26 mouse cellular contexts compared by ENCODE assay signal in the genomic region with DNA sequence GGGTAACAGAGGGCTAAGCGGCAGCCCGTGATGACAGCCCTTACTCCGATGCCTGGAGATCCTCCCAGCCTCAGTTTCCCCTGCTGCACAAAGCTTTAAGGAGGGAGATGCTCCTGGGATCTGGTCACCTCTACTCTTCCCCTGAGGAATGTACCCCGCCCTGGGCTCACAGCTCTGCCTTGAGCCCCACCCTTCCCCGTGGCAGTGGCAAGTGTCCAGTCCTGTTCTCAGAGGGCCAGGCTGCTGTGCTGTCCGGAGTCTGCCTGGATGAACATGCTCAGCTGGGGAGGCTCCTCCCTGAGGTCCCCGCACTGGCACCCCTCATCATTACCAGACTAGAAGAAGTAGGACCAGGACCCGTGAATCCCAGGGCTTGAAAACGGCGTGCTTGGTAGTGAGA. TPM values are rescaled to one million over a fixed set of nuclear protein-coding genes. Genes with fewer than 3 reads are reported as not detected.
A peak's percentile ranks its signal among the peaks of the same experiment; 100 is the strongest.
DNase-seq lines count a peak whose midpoint lies in the region; ATAC-seq and TF ChIP-seq lines count a peak whose summit lies in the region.
"Had no signal": no experiment of that assay in that cellular context is flagged by ENCODE, and none has a peak within 500 bp of the region (broad histone marks: within the 10 kb centered on the region; RNA-seq: fewer than 3 reads in every experiment).

No protein-coding gene starts in this region.

- no peak overlapping the region for H3K4me3 ChIP-seq in gastrocnemius, adult 2 months
- H3K4me3 ChIP-seq in hindbrain, embryonic 12.5 days = no peak overlapping the region
- no peak overlapping the region for H3K4me3 ChIP-seq in hindbrain, embryonic 13.5 days
- no peak overlapping the region for H3K4me3 ChIP-seq in limb, embryonic 10.5 days
- H3K4me3 ChIP-seq in left cerebral cortex, adult 2 months = no peak overlapping the region
- H3K4me3 ChIP-seq: heart, embryonic 12.5 days; heart, embryonic 15.5 days; hindbrain, embryonic 10.5 days; hindbrain, embryonic 15.5 days had no signal

- 81% methylated on average over 10 of the region's 10 CpGs for WGBS in hindbrain, embryonic 12.5 days
- 82% methylated on average over 10 of the region's 10 CpGs for WGBS in hindbrain, embryonic 13.5 days
- 88% methylated on average over 10 of the region's 10 CpGs for WGBS in limb, embryonic 10.5 days

- intact Hi-C loops in gastrocnemius, adult 2 months (cut with DNase I) = no loop called here
- intact Hi-C loops in left cerebral cortex, adult 2 months (cut with DNase I) = no loop called here

- no peak for TF ChIP-seq CTCF in gastrocnemius, adult 2 months (IDR thresholded peaks at IDR 0.05)
- TF ChIP-seq CTCF in left cerebral cortex, adult 2 months (IDR thresholded peaks at IDR 0.05) = no peak

- H3K9ac ChIP-seq in hindbrain, embryonic 12.5 days = 0 out of 2 replicates have a peak overlapping the region, but pooled peaks have one; percentile 4
- no peak overlapping the region for H3K9ac ChIP-seq in hindbrain, embryonic 13.5 days
- H3K9ac ChIP-seq: heart, embryonic 12.5 days; heart, embryonic 15.5 days; hindbrain, embryonic 15.5 days had no signal

- no peaks in the 10 kb centered on the region for H3K36me3 ChIP-seq in hindbrain, embryonic 12.5 days
- H3K36me3 ChIP-seq in hindbrain, embryonic 13.5 days = no peaks in the 10 kb centered on the region
- H3K36me3 ChIP-seq in limb, embryonic 10.5 days = no peaks in the 10 kb centered on the region
- H3K36me3 ChIP-seq: G1E; heart, embryonic 12.5 days; heart, embryonic 15.5 days; hindbrain, embryonic 10.5 days; hindbrain, embryonic 15.5 days had no signal

- H3K27me3 ChIP-seq in hindbrain, embryonic 12.5 days = peaks cover 20% of the 10 kb centered on the region
- H3K27me3 ChIP-seq in hindbrain, embryonic 13.5 days = peaks cover 34% of the 10 kb centered on the region
- H3K27me3 ChIP-seq in limb, embryonic 10.5 days (ENCODE audit: low read depth, poor library complexity, severe bottlenecking) = peaks cover 65% of the 10 kb centered on the region

- ATAC-seq in hindbrain, embryonic 12.5 days (ENCODE audit: low FRiP score) = no peak
- ATAC-seq in hindbrain, embryonic 13.5 days (ENCODE audit: low FRiP score) = no peak
- ATAC-seq: forebrain, embryonic 14.5 days; intestine, postnatal 0 days; Patski had no signal

- peak; percentile 43 for DNase-seq in gastrocnemius, adult 2 months
- no peak for DNase-seq in gastrocnemius, postnatal 10 days
- no peak for DNase-seq in limb, embryonic 10.5 days (ENCODE audit: low spot score)
- no peak for DNase-seq in left cerebral cortex, adult 2 months (ENCODE audit: extremely low spot score in 1 of 2, low spot score in 2 of 2)
- DNase-seq: adrenal gland, postnatal 10 days; adrenal gland, postnatal 36 days; B cell, adult 2 months; cerebellum, adult 18-20 months; cerebellum, adult 9-10 months; cerebellum, postnatal 14 days; gastrocnemius, postnatal 14 days; heart, postnatal 10 days; heart, postnatal 36 days had no signal

- H3K27ac ChIP-seq in gastrocnemius, adult 2 months = no peak overlapping the region
- H3K27ac ChIP-seq in hindbrain, embryonic 12.5 days = no peak overlapping the region
- H3K27ac ChIP-seq in hindbrain, embryonic 13.5 days = no peak overlapping the region
- H3K27ac ChIP-seq in limb, embryonic 10.5 days = peak overlapping the region; percentile 27; the same call in 1 of the 2 replicates
- no peak overlapping the region for H3K27ac ChIP-seq in left cerebral cortex, adult 2 months
- H3K27ac ChIP-seq: heart, embryonic 15.5 days; hindbrain, embryonic 15.5 days had no signal

- peaks cover 32% of the 10 kb centered on the region for H3K4me1 ChIP-seq in hindbrain, embryonic 12.5 days
- H3K4me1 ChIP-seq in hindbrain, embryonic 13.5 days (replicated peaks) = peaks cover 46% of the 10 kb centered on the region
- H3K4me1 ChIP-seq in limb, embryonic 10.5 days = peaks cover 56% of the 10 kb centered on the region
- H3K4me1 ChIP-seq: heart, embryonic 12.5 days; heart, embryonic 15.5 days had no signal

- H3K4me2 ChIP-seq in hindbrain, embryonic 12.5 days (replicated peaks) = no peak overlapping the region
- H3K4me2 ChIP-seq in hindbrain, embryonic 13.5 days = no peak overlapping the region
- H3K4me2 ChIP-seq: heart, embryonic 12.5 days; heart, embryonic 15.5 days; hindbrain, embryonic 15.5 days had no signal

- no peaks in the 10 kb centered on the region for H3K9me3 ChIP-seq in hindbrain, embryonic 12.5 days (replicated peaks)
- H3K9me3 ChIP-seq in hindbrain, embryonic 13.5 days = no peaks in the 10 kb centered on the region
- H3K9me3 ChIP-seq in limb, embryonic 10.5 days (replicated peaks) = no peaks in the 10 kb centered on the region
- H3K9me3 ChIP-seq: G1E; heart, embryonic 12.5 days; heart, embryonic 15.5 days; hindbrain, embryonic 10.5 days; hindbrain, embryonic 15.5 days had no signal

RNA-seq across cellular contexts. Expression of gene A530016L24Rik, which starts 21.9 kb away (rescaled TPM):
- total RNA-seq in gastrocnemius, adult 2 months (2021) = 1 to 10 TPM in 1 of 2 experiments, under 1 TPM in 1; 0.48 to 1.9 TPM
- total RNA-seq in gastrocnemius, postnatal 10 days (2021) = 1 to 10 TPM; 2.1 to 2.4 TPM
- polyA plus RNA-seq in hindbrain, embryonic 12.5 days (2016; fragmentation: Nextera tagmentation; extraction: Ambion mirVana) = 0.13 TPM in 1 of 2 replicates, not detected in the other
- polyA plus RNA-seq in hindbrain, embryonic 13.5 days (2015; fragmentation: Nextera tagmentation; extraction: Ambion mirVana) = 0.12 TPM in 1 of 2 replicates, not detected in the other
- polyA plus RNA-seq in limb, embryonic 10.5 days (2016; fragmentation: Nextera tagmentation; extraction: Ambion mirVana) = not detected in 2 replicates
- not detected for total RNA-seq in left cerebral cortex, adult 2 months (2021)
- total RNA-seq: CH12.LX had no signal
- polyA plus RNA-seq: embryonic facial prominence, embryonic 11.5 days; forebrain, embryonic 11.5 days; G1E; hindbrain, embryonic 10.5 days had no signal

RNA-seq across cellular contexts. Expression of gene Tmem179, which starts 49.2 kb away (rescaled TPM):
- total RNA-seq in gastrocnemius, adult 2 months (2021) = not detected
- total RNA-seq in gastrocnemius, postnatal 10 days (2021) = under 1 TPM; 0.20 to 0.52 TPM
- 14.6 and 16.1 TPM in 2 replicates for polyA plus RNA-seq in hindbrain, embryonic 12.5 days (2016; fragmentation: Nextera tagmentation; extraction: Ambion mirVana)
- polyA plus RNA-seq in hindbrain, embryonic 13.5 days (2015; fragmentation: Nextera tagmentation; extraction: Ambion mirVana) = 40.8 and 44.4 TPM in 2 replicates
- not detected in 2 replicates for polyA plus RNA-seq in limb, embryonic 10.5 days (2016; fragmentation: Nextera tagmentation; extraction: Ambion mirVana)
- 100 to 1,000 TPM; 122 TPM for total RNA-seq in left cerebral cortex, adult 2 months (2021)
- total RNA-seq: CH12.LX; G1E; gastrocnemius, postnatal 14 days; heart, postnatal 10 days; heart, postnatal 36 days had no signal

Comparison
In these comparisons a context has a peak if more than half of its experiments do, and no peak if none do; other contexts are left out.
1. RNA of gene Tmem179, which starts 49.2 kb away (total RNA-seq): 122 TPM in left cerebral cortex, adult 2 months; 0.20 to 0.52 TPM in gastrocnemius, postnatal 10 days and not detected in gastrocnemius, adult 2 months; every median in the first group is over 10 times any median in the second.